Mouse (Mus musculus): ENCODE results near the gene Naglu.

Naglu gene

DNA sequence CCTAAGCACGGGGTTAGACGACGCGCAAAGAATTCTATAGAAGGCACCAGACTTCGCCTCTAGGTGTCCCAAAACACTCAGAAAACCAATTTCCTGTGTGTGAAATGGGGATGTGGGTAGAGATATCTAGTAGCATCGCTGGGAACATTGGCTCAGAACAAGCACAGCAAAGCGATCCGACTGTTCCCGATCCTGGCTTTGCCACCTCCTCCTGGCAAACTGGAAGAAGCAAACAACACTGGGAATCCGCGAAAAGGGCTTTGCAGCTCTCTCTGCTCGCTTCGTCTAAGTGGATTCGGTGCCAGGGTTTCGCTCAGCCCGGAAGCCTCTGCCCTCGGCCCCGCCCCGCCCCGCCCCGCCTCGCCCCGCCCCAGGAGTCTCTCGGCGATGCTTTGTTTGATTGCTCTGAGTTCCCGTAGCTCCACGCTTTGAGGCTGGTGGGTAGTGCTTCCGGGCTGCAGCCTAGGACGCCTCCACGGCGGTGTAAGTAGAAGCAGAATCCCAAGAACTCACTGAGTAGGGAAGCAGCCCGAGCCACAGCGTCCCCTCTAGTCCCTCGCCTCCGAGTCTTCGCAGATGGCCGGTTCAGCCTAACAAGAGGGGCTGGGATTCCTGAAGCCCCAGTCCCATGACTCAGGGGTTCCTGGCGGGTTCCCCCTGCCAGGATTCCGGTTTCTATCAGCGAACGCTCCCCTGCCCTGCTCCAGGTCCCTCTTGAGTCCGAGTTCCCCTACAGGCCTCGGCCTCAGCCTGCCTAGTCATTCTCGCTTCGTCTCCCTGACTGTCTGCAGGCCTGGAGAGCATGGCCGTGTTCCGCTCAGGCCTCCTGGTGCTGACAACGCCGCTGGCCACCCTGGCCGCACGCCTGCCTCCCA, 12.6 kb downstream of the Naglu start, which contains the start of gene Coasy:
Gene Coasy, plus strand, starts transcription at position 358 of the 875 bp plus-strand sequence.
- Histone ChIP-seq H3K4me3 (replicated peaks; ENCODE audit: low read length) (peak within 1 kb of the TSS; percentile 94), H3K9me3 (ENCODE audit: low read length) (no peaks in the 10 kb centered on the region), H3K36me3 (ENCODE audit: insufficient read depth, low read length) (peaks cover 27% of the 10 kb centered on the region), H3K27me3 (ENCODE audit: insufficient read depth, low read length) (peaks cover 47% of the 10 kb centered on the region), H3K4me1 (replicated peaks; ENCODE audit: low read depth, low read length) (peaks cover 75% of the 10 kb centered on the region)
- TF ChIP-seq POU5F1 (IDR thresholded peaks at IDR 0.05; ENCODE audit: borderline replicate concordance, low read length) = no peak
- TF ChIP-seq CTCF (conservative IDR thresholded peaks at IDR 0.05; ENCODE audit: low read length) = no peak
- TF ChIP-seq NANOG (IDR thresholded peaks at IDR 0.05; ENCODE audit: borderline replicate concordance, low read length) = no peak

DNA sequence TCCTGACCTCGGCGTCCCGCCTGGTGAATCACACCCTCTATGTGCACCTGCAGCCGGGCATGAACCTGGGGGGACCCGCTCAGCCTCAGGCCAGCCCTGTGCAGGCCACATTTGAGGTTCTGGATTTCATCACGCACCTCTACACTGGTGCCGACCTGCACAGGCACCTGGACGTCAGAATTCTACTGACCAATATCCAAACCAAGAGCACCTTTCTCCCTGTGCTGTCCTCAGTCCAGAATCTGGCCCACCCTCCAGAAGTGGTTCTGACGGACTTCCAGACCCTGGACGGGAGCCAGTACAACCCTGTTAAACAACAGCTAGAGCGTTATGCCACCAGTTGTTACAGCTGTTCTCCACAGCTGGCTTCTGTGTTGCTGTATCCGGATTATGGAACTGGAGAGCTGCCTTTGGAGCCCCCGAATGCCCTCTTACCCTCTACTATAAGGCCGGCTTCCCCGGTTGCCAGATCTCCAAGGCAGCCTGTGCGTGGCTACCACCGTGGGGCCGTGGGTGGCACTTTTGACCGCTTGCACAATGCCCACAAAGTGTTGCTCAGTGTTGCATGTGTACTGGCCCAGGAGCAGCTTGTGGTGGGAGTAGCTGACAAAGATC, 13.4 kb downstream of the Naglu start:
- H3K9me3 ChIP-seq (ENCODE audit: low read length) = no peaks in the 10 kb centered on the region
- peaks cover 30% of the 10 kb centered on the region for H3K36me3 ChIP-seq (ENCODE audit: insufficient read depth, low read length)
- peak overlapping the region; percentile 94 for H3K4me3 ChIP-seq (replicated peaks; ENCODE audit: low read length)
- H3K27me3 ChIP-seq (ENCODE audit: insufficient read depth, low read length) = peaks cover 40% of the 10 kb centered on the region
- no peak for TF ChIP-seq POU5F1 (IDR thresholded peaks at IDR 0.05; ENCODE audit: borderline replicate concordance, low read length)
- no peak for TF ChIP-seq NANOG (IDR thresholded peaks at IDR 0.05; ENCODE audit: borderline replicate concordance, low read length)
- no peak for TF ChIP-seq CTCF (conservative IDR thresholded peaks at IDR 0.05; ENCODE audit: low read length)
- H3K4me1 ChIP-seq (replicated peaks; ENCODE audit: low read depth, low read length) = peaks cover 78% of the 10 kb centered on the region

DNA sequence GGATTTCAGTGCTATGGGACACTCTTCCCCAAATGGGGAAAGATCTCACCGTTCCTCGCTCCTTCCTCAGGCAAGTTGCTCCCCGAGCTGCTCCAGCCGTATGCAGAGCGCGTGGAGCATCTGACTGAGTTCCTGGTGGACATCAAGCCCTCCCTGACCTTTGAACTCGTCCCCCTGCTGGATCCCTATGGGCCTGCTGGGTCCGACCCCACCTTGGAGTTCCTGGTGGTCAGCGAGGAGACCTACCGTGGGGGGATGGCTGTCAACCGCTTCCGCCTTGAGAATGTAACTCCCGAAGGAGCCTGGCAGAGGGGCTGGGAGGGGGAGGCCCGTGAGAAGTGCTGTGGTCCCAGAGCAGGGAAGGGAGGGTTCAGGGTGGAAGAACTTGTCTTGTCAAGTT, 14.4 kb downstream of the Naglu start:
- peaks cover 77% of the 10 kb centered on the region for H3K4me1 ChIP-seq (replicated peaks; ENCODE audit: low read depth, low read length)
- peaks cover 29% of the 10 kb centered on the region for H3K27me3 ChIP-seq (ENCODE audit: insufficient read depth, low read length)
- H3K9me3 ChIP-seq (ENCODE audit: low read length) = no peaks in the 10 kb centered on the region
- TF ChIP-seq CTCF (conservative IDR thresholded peaks at IDR 0.05; ENCODE audit: low read length) (no peak), POU5F1 (IDR thresholded peaks at IDR 0.05; ENCODE audit: borderline replicate concordance, low read length) (no peak), NANOG (IDR thresholded peaks at IDR 0.05; ENCODE audit: borderline replicate concordance, low read length) (no peak)
- H3K36me3 ChIP-seq (ENCODE audit: insufficient read depth, low read length) = peaks cover 41% of the 10 kb centered on the region
- no peak overlapping the region for H3K4me3 ChIP-seq (replicated peaks; ENCODE audit: low read length)

GRCm38 (mm10) chr11:101084811-101085210, 15.0 kb downstream of the Naglu start:
- Histone ChIP-seq H3K4me3 (replicated peaks; ENCODE audit: low read length) (no peak overlapping the region), H3K27me3 (ENCODE audit: insufficient read depth, low read length) (peaks cover 24% of the 10 kb centered on the region), H3K9me3 (ENCODE audit: low read length) (no peaks in the 10 kb centered on the region), H3K36me3 (ENCODE audit: insufficient read depth, low read length) (peaks cover 46% of the 10 kb centered on the region), H3K4me1 (replicated peaks; ENCODE audit: low read depth, low read length) (peaks cover 71% of the 10 kb centered on the region)
- TF ChIP-seq CTCF (conservative IDR thresholded peaks at IDR 0.05; ENCODE audit: low read length) (no peak), NANOG (IDR thresholded peaks at IDR 0.05; ENCODE audit: borderline replicate concordance, low read length) (no peak), POU5F1 (IDR thresholded peaks at IDR 0.05; ENCODE audit: borderline replicate concordance, low read length) (no peak)

- Histone ChIP-seq H3K4me3 (replicated peaks; ENCODE audit: low read length) (peak overlapping the region; percentile 90), H3K27me3 (ENCODE audit: insufficient read depth, low read length) (peaks cover 14% of the 10 kb centered on the region), H3K36me3 (ENCODE audit: insufficient read depth, low read length) (peaks cover 56% of the 10 kb centered on the region), H3K4me1 (replicated peaks; ENCODE audit: low read depth, low read length) (peaks cover 66% of the 10 kb centered on the region), H3K9me3 (ENCODE audit: low read length) (no peaks in the 10 kb centered on the region)
- TF ChIP-seq POU5F1 (IDR thresholded peaks at IDR 0.05; ENCODE audit: borderline replicate concordance, low read length) = no peak
- TF ChIP-seq CTCF (conservative IDR thresholded peaks at IDR 0.05; ENCODE audit: low read length) = no peak
- TF ChIP-seq NANOG (IDR thresholded peaks at IDR 0.05; ENCODE audit: borderline replicate concordance, low read length) = no peak
These were observed 16.0 kb downstream of the Naglu start for GRCm38 (mm10) chr11:101085617-101086322.

DNA sequence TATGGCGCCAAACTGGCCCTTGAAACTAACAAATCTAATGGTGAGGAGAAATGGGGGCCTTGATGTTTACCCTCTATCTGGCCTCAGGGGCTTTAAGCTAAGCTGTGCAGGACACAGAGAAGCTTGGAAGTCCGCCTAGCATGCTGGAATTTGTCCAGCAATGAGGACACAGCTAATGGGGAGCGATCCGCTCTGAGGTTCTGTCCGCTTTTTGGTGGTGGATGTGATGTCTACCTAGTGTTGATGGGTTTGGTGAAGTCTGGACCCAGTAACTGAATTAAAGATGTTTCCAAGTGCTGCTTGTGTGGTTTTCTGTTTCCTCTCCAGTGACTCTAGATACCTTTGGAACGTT, 16.5 kb downstream of the Naglu start:
- Histone ChIP-seq H3K4me3 (replicated peaks; ENCODE audit: low read length) (peak overlapping the region; percentile 90), H3K27me3 (ENCODE audit: insufficient read depth, low read length) (peaks cover 9% of the 10 kb centered on the region), H3K4me1 (replicated peaks; ENCODE audit: low read depth, low read length) (peaks cover 66% of the 10 kb centered on the region), H3K36me3 (ENCODE audit: insufficient read depth, low read length) (peaks cover 61% of the 10 kb centered on the region), H3K9me3 (ENCODE audit: low read length) (no peaks in the 10 kb centered on the region)
- TF ChIP-seq POU5F1 (IDR thresholded peaks at IDR 0.05; ENCODE audit: borderline replicate concordance, low read length) (no peak), NANOG (IDR thresholded peaks at IDR 0.05; ENCODE audit: borderline replicate concordance, low read length) (no peak), CTCF (conservative IDR thresholded peaks at IDR 0.05; ENCODE audit: low read length) (no peak)

DNA sequence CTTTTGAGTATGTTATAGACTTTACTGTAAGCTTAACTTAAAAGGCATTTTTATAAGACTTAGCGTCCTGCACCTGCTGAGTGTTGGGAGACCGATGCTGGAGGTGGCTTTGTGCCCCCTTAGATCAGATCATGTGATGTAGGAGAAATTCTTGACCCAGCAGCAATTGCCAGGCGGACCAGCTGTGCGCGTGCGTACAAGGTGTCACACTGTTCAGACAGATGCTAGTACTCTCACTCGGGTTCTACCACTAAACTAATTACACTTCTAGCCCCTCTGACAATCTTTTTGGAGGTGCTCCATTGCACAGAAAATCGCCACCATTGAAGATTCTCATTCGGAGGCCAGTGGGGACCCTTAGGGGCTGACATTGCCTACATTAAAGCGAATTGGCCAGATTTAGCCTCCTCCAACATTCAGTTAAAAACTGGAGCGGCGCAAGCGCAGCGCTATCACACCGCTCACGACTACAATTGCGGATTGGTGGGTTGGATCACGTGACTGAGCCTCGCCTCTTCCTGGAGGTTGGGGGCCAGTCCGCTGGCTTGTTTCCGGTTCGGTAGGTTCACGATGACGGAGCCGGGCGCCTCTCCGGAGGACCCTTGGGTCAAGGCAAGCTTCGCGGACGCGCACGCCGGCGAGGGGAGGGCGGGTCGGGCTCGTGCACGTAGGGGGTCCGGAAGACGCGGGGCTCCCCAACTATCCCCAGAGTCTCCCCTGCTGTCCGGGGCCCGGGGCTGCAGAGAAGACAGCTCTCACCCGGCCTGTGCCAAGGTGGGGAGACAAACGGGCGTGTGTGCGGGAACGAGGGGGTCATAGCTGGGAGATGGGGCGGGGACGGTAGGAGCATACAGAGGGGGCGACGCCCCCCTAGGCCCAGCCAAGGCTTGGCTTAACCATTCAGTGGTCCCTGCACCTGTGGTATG, 17.2 kb downstream of the Naglu start, which contains the start of gene Mlx:
Gene Mlx, plus strand, starts transcription at position 522 of the 926 bp plus-strand sequence.
- Histone ChIP-seq H3K36me3 (ENCODE audit: insufficient read depth, low read length) (peaks cover 69% of the 10 kb centered on the region), H3K4me3 (replicated peaks; ENCODE audit: low read length) (peak within 1 kb of the TSS; percentile 90), H3K4me1 (replicated peaks; ENCODE audit: low read depth, low read length) (peaks cover 60% of the 10 kb centered on the region), H3K27me3 (ENCODE audit: insufficient read depth, low read length) (peaks cover 2% of the 10 kb centered on the region), H3K9me3 (ENCODE audit: low read length) (no peaks in the 10 kb centered on the region)
- TF ChIP-seq NANOG (IDR thresholded peaks at IDR 0.05; ENCODE audit: borderline replicate concordance, low read length) = peak; percentile 42; the same call in 1 of the 2 replicates
- TF ChIP-seq CTCF (conservative IDR thresholded peaks at IDR 0.05; ENCODE audit: low read length) = no peak
- no peak for TF ChIP-seq POU5F1 (IDR thresholded peaks at IDR 0.05; ENCODE audit: borderline replicate concordance, low read length)

Data from E14TG2a.4 (cell line).